Mouse (Mus musculus) spleen, adult 2 months (tissue): ENCODE measurements around the gene Rtn4r. TPM values are rescaled to one million over a fixed set of nuclear protein-coding genes. Genes with fewer than 3 reads are reported as not detected.

ENCODE experiments used
- DNase-seq, 2 experiments: peaks; one replicate each; pipeline versions ENCODE4 v3.0.0 to v3.0.0-alpha.2; 2012 to 2021; ENCODE audit warnings: low spot score in 2 of 2, low read depth in 1 of 2
- H3K27ac ChIP-seq: fragments of 200-500 bp; 2 replicates; pipeline ENCODE4 v1.5.1; 2012; ENCODE audit warnings: low read length, inconsistent platforms; ENCODE audit not compliant: insufficient read depth
- H3K27me3 ChIP-seq: fragments of 200-500 bp; 2 replicates; pipeline ENCODE4 v1.6.1; 2012; ENCODE audit warnings: mild to moderate bottlenecking, moderate library complexity, low read length, inconsistent platforms; ENCODE audit not compliant: control insufficient read depth, insufficient read depth
- H3K36me3 ChIP-seq: fragments of 200-500 bp; 2 replicates; pipeline ENCODE4 v1.6.1; 2012; ENCODE audit warnings: mild to moderate bottlenecking, low read length, inconsistent platforms; ENCODE audit not compliant: control insufficient read depth, insufficient read depth
- H3K4me1 ChIP-seq: fragments of 200-500 bp; 2 replicates; pipeline ENCODE4 v1.6.1; 2011; ENCODE audit warnings: inconsistent platforms; ENCODE audit not compliant: control insufficient read depth, insufficient read depth, insufficient read length
- H3K4me3 ChIP-seq: fragments of 200-500 bp; 2 replicates; pipeline ENCODE4 v1.5.1; 2011; ENCODE audit warnings: mild to moderate bottlenecking, inconsistent platforms; ENCODE audit not compliant: insufficient read depth, insufficient read length; ENCODE audit errors: extremely low read depth
- CTCF ChIP-seq: fragments of 200-500 bp; IDR thresholded peaks from 2 replicates; pipeline ENCODE4 v1.5.1; 2011; ENCODE audit warnings: mild to moderate bottlenecking, inconsistent platforms; ENCODE audit not compliant: insufficient read depth, insufficient read length, insufficient replicate concordance; ENCODE audit errors: extremely low read depth
- POLR2A ChIP-seq: fragments of 200-500 bp; IDR thresholded peaks from 2 replicates; pipeline ENCODE4 v1.6.1; 2011; ENCODE audit warnings: low read depth, low read length, inconsistent platforms
- WGBS: fragments of 180-500 bp; shearing (Covaris S2); methylation state at CpG from one replicate; pipeline ENCODE4 v1.1.7; 2018; 5-methylcytosine and 5-hydroxymethylcytosine counted together
- polyA plus RNA-seq: library from polyadenylated mRNA; depleted of rRNA; stranded (reverse); fragments of >200 nt; gene quantifications from 2 replicates; pipeline ENCODE4 v1.2.3, GENCODE M21; 2012

Rtn4r gene
- polyA plus RNA-seq, 1 experiment, result 10.2 TPM

DNA sequence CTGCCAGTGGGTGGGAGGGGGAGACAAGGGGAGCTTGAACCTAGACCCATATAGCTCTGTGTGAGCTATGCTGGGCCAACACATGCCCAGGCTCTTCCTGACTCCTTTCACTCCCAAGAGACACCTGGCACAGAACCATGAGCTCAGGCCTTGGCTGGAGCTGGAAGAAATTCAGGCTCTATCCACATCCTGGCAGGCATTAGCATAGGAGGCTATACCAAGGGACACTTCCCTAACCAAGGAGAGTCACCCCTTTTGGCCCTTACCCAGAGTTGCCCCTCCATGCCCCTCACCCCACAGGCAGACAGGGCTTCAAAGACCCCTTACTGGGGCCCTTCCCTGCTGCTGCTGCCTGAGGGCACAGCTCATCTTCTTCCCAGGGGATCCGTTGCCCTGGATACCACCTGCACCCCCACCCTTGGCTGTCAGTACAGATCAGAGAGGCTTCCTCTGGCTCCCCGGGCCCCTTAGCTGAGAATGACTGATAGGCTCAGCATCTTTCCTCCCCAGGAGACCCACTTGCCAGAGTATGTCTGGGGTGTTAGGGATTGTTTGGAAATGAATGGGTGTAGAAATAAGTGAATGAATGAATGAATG lies 37.3 kb downstream of the Rtn4r start:
- H3K27ac ChIP-seq, result no peak overlapping the region
- no peaks in the 10 kb centered on the region for H3K27me3 ChIP-seq
- H3K36me3 ChIP-seq, result no peaks in the 10 kb centered on the region
- 86% methylated on average over 2 of the region's 2 CpGs for WGBS
- H3K4me3 ChIP-seq, result no peak overlapping the region
- no peak for TF ChIP-seq POLR2A
- no peak for TF ChIP-seq CTCF
- DNase-seq, result no peak
- no peaks in the 10 kb centered on the region for H3K4me1 ChIP-seq

DNA sequence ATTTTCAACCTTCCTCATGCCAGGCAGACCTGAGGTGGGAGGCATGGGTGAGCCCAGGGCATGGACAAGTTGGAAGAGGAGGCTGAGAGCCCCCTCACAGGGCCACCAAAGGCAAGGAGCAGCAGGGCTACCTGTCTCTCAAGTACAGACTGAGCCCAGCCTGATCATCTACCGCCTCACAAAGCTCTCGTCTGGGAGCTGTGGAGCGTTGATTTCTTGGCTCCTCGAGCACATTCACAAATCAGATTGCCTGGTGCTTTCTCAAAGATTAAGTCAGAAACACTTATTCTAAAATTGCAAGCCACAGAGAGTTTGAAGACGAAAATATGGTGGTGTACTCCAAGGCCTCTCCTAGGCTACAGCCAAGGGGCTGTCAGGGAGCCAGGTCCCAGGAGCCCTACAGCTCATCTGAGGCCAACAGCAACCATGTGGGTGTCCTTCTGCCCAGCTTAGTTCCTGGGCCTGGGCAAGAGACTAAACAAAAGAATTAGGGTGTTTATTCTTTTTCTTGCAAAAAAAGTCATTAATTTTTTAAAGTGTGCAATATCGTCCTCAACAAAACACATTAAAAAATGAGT lies 39.3 kb downstream of the Rtn4r start:
- TF ChIP-seq POLR2A (no peak), CTCF (no peak)
- DNase-seq, result no peak
- WGBS, result 86% methylated on average over 6 of the region's 6 CpGs

DNA sequence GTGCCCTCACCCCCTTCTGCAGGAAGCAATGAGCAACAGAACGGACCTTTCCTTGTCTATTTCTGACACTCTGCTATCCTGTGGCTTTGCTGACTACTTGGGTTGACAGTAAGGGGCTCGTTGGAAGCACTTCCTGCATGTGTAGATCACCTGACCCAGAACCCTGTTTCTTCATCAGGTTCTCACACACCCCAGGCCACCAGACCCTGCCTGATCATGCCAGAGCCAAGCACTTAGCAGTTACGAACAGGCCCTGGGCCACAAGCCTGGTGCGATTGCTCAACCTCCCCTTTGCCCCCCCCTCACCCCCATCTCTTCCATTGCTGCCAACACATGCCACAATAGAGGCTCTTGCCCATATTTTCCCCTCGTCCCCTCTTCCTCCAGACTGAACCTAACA lies 41.7 kb downstream of the Rtn4r start:
- no peaks in the 10 kb centered on the region for H3K27me3 ChIP-seq
- no peak overlapping the region for H3K4me3 ChIP-seq
- H3K27ac ChIP-seq, result no peak overlapping the region
- H3K36me3 ChIP-seq, result no peaks in the 10 kb centered on the region
- no peak for DNase-seq
- TF ChIP-seq CTCF, result no peak
- no peak for TF ChIP-seq POLR2A
- 26% methylated on average over 5 of the region's 5 CpGs for WGBS
- no peaks in the 10 kb centered on the region for H3K4me1 ChIP-seq

More for the DNA sequence above, 39.3 kb downstream of the Rtn4r start:
- no peak overlapping the region for H3K4me3 ChIP-seq
- no peaks in the 10 kb centered on the region for H3K36me3 ChIP-seq
- H3K27me3 ChIP-seq, result no peaks in the 10 kb centered on the region
- H3K4me1 ChIP-seq, result no peaks in the 10 kb centered on the region
- H3K27ac ChIP-seq, result no peak overlapping the region

DNA sequence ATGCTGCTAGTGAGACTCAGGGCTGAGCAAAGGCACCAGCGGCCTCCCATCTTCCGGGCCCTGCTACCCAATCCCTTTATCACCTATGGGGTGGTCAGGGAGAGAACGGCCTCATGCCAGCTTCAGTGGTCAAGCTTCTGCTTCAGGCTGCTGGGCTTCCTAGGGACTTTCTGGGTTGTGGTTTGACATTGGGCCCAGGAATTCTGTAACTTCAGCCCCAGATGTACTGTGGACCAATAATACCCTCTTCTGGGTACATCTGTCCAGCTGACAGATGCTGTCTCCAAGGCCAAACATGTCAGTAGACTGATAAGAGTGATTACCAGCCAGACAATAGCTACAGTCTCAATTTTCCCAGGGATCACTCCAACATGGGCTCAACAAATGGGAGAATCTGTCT lies 42.3 kb downstream of the Rtn4r start:
- Histone ChIP-seq H3K27me3 (no peaks in the 10 kb centered on the region), H3K27ac (no peak overlapping the region), H3K36me3 (no peaks in the 10 kb centered on the region), H3K4me1 (no peaks in the 10 kb centered on the region), H3K4me3 (no peak overlapping the region)
- no peak for TF ChIP-seq CTCF
- no peak for TF ChIP-seq POLR2A
- DNase-seq, result no peak
- 86% methylated on average over 3 of the region's 3 CpGs for WGBS

DNA sequence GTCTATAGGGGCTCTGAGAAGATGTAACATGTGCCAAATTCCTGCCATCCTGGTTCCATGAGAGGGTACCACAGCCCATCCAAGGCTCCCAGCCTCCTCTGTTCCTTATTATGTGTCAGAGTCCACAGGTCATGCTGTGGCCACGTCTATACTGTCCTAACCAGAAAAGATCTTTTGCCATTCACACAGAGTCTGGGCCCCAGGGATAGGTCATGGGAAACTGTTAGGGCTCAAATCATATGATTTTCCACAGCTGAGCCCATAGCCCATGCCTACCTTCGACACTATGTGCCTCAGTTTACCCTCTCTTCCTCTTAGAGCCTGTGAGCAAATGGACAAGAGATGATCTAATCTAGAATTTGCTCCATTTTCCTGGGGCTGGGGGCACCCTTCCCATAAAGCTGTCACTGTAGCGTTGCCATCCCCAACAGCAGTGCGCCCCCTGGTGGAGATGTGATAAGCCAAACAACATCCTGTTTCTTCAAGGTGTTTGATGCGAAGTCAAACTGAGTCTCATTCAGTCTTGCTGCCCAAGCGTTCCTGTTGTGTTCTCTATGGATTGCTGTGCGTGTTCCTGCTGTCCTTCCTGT lies 44.9 kb downstream of the Rtn4r start:
- TF ChIP-seq POLR2A, result no peak
- TF ChIP-seq CTCF, result peak; percentile 79; the same call in 1 of the 2 replicates
- DNase-seq, result peak in 1 of 2 experiments; percentile 66
- H3K4me1 ChIP-seq, result no peaks in the 10 kb centered on the region
- no peaks in the 10 kb centered on the region for H3K36me3 ChIP-seq
- no peak overlapping the region for H3K27ac ChIP-seq
- no peak overlapping the region for H3K4me3 ChIP-seq
- 8% methylated on average over 7 of the region's 7 CpGs for WGBS
- no peaks in the 10 kb centered on the region for H3K27me3 ChIP-seq

DNA sequence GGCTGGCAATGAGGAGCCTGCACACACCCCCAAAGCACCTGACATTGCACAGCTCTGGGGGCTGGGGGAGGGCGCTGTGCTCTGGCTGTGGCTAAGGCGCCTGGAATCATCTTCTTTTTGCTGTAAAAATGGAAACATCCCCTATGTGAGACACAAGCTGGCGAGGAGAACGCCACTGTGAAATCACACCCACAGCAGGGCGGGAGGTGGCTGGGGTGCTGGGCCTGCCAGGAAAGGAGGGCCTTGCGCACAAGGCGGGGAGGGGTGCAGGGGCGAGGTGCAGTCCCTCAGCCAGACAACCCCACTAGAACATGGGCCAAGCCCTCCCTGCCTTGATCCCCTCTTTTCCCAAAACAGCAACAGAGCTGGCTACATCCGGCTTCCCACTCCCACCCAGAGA lies 45.8 kb downstream of the Rtn4r start:
- no peak overlapping the region for H3K27ac ChIP-seq
- H3K4me1 ChIP-seq, result no peaks in the 10 kb centered on the region
- no peaks in the 10 kb centered on the region for H3K36me3 ChIP-seq
- H3K27me3 ChIP-seq, result no peaks in the 10 kb centered on the region
- 76% methylated on average over 9 of the region's 9 CpGs for WGBS
- no peak overlapping the region for H3K4me3 ChIP-seq
- TF ChIP-seq POLR2A, result no peak
- TF ChIP-seq CTCF, result no peak
- DNase-seq, result no peak

DNA sequence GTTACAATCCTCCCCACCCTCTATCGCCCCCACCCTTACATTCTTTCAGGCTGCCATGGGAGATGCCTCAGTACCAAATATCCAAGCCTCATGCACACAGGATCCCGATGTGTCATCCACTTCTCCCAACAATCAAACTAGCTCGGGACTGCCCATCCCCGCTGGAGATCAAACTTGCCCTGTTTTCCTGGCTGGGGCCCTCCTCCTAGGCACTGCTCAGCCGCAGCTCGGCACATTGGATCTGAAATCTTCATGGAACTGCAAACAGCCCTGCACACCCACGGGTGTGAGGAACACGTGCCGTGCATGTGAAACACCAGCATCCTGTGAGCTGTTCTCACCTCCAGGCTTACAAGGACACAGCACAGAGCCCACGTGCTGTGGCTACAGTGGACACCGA lies 46.3 kb downstream of the Rtn4r start:
- Histone ChIP-seq H3K4me1 (no peaks in the 10 kb centered on the region), H3K4me3 (no peak overlapping the region), H3K27me3 (no peaks in the 10 kb centered on the region), H3K36me3 (no peaks in the 10 kb centered on the region), H3K27ac (no peak overlapping the region)
- no peak for DNase-seq
- TF ChIP-seq CTCF (no peak), POLR2A (no peak)
- 88% methylated on average over 11 of the region's 11 CpGs for WGBS
